Mouse (Mus musculus): ENCODE measurements around the gene Cables2.

DNA sequence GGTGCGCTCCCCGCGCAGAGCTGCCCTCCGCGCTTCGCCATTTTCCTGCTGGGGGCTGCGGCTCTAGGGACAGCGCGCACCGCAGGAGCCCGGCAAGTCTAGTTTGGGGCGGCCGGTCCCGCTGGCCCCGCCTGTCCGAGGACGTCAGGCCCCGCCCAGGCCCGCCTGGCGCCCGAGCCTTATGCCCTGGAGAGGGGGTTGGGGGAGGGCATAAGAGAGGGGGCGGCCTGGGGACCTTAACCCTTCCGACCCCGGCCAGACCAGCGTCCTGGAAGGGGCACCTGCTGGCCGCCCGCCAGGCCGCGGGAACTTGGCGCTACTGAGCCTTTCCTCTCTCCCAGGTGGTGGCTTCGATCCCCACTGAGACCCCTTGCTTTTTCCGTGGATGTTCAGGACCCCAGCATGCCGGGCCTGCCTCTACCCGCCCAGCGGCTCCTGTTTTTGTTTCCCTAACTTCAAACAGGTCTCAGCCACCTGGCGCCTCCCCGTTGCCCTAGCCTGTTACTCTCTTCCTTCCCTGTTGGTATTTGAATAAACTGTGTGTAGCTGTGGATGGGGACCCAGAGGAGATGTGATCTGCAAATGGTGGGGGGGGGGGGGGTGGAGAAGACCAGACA is 47.4 kb downstream of the Cables2 start, which contains the start of gene Lama5:
- no peak for TF ChIP-seq CTCF (conservative IDR thresholded peaks at IDR 0.05; ENCODE audit: low read length)
- no peak for TF ChIP-seq POU5F1 (IDR thresholded peaks at IDR 0.05; ENCODE audit: borderline replicate concordance, low read length)

Measured in E14TG2a.4 (cell line).